Mouse (Mus musculus): Measurements from ENCODE around the gene C1qtnf12.

GRCm38 (mm10) chr4:155973239-155973638 lies 11.1 kb downstream of the C1qtnf12 start:
- TF ChIP-seq POLR2A (IDR thresholded peaks at IDR 0.05; ENCODE audit: control insufficient read depth, low read depth, low read length): no peak
- TF ChIP-seq CTCF (IDR thresholded peaks at IDR 0.05; ENCODE audit: control insufficient read depth, insufficient read depth, insufficient replicate concordance, low read depth, low read length): no peak

Data from testis, adult 2 months (tissue).